Mouse (Mus musculus): ENCODE measurements at regions not wholly inside any gene's neighbourhood (a gene's known extent, or its start where the extent isn't known, plus 50 kb on each side); places are given as distances from the start of the nearest gene placed in this dataset.

DNA sequence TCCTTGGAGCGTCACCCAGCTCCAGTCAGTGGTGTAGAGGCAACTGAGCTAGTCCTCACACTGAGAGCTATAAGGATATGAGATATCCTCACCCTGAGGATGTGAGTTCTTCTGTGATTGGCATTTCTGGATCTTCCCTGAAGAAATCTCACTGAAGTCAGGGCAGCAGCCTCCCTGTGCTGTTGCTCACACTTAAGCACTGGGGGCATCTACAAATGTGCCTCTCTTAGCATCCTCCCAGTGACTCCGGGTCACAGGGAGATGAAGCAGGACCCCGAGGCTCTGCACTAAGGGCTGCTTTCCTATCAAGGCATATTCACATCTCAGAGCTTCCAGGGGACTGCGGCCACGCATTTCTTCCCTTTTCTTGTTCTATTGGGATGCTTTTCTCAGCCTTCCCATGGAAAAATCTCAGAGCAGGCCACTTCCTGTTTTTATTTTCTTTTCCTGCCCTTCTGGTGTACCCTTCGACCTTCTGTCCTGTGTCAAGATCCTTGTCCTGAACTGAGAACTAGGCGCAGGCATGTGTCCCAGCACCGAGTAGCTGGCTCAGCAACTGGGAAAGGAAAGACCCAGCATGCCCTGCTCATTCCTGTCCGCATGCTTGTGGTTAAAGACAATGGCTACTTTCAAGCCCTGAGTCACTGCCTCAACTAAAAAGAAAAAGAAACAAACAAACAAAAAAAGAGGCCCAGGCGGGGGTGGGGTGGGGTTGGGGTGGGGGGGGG, 92.8 kb downstream of the Tomm20 start:
- H3K27me3 ChIP-seq (ENCODE audit: control insufficient read depth, insufficient read depth, insufficient read length) = no peaks in the 10 kb centered on the region
- H3K79me2 ChIP-seq (ENCODE audit: control insufficient read depth, insufficient read depth) = no peaks in the 10 kb centered on the region
- H3ac ChIP-seq (ENCODE audit: control insufficient read depth, insufficient read length, low read depth) = peak overlapping the region; percentile 79
- TF ChIP-seq CTCF (IDR thresholded peaks at IDR 0.05; ENCODE audit: control insufficient read depth, insufficient read depth, insufficient read length) = no peak
- TF ChIP-seq MAX (IDR thresholded peaks at IDR 0.05) = peak; percentile 91
- TF ChIP-seq FOSL1 (IDR thresholded peaks at IDR 0.05; ENCODE audit: insufficient read depth, low read length, poor library complexity, severe bottlenecking) = peak; percentile 12
- no peaks in the 10 kb centered on the region for H3K79me3 ChIP-seq (ENCODE audit: low read depth)
- H3K36me3 ChIP-seq (ENCODE audit: control insufficient read depth, insufficient read depth) = no peaks in the 10 kb centered on the region
- no peak overlapping the region for H3K4me3 ChIP-seq (ENCODE audit: insufficient read depth, poor library complexity, severe bottlenecking)

DNA sequence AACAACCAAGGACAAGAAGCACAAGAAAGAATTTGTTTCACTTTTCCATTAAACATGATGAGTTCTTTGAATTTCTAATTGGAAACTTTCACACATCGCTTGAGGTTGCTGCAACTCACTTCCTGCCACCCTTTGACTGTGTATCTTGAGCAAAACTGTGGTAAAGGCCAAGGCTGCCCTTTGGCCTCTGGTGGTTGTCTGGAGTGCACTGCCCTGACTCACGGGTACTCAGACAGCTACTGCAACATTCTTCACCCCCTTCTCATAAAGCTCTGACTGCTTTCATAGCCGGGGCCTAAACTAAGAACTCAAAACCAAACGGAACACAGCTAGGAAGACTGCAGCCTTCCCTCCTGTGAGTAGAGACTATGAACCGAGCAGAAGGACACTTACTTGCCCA, 93.5 kb downstream of the Tomm20 start:
- Histone ChIP-seq H3K27me3 (ENCODE audit: control insufficient read depth, insufficient read depth, insufficient read length) (no peaks in the 10 kb centered on the region), H3K36me3 (ENCODE audit: control insufficient read depth, insufficient read depth) (no peaks in the 10 kb centered on the region), H3ac (ENCODE audit: control insufficient read depth, insufficient read length, low read depth) (peak overlapping the region; percentile 79), H3K4me3 (ENCODE audit: insufficient read depth, poor library complexity, severe bottlenecking) (no peak overlapping the region), H3K79me3 (ENCODE audit: low read depth) (no peaks in the 10 kb centered on the region), H3K79me2 (ENCODE audit: control insufficient read depth, insufficient read depth) (no peaks in the 10 kb centered on the region)
- peak; percentile 42 for TF ChIP-seq MYOD1 (IDR thresholded peaks at IDR 0.05; ENCODE audit: control insufficient read depth, insufficient read length, low read depth)
- peak; percentile 85 for TF ChIP-seq FOSL1 (IDR thresholded peaks at IDR 0.05; ENCODE audit: insufficient read depth, low read length, poor library complexity, severe bottlenecking)
- TF ChIP-seq USF1 (IDR thresholded peaks at IDR 0.05; ENCODE audit: low read depth) = no peak
- TF ChIP-seq CEBPB (IDR thresholded peaks at IDR 0.05; ENCODE audit: low read depth) = peak; percentile 91
- TF ChIP-seq MYOG (IDR thresholded peaks at IDR 0.05; ENCODE audit: control insufficient read depth, extremely low read depth, insufficient read length) = no peak
- no peak for TF ChIP-seq CTCF (IDR thresholded peaks at IDR 0.05; ENCODE audit: control insufficient read depth, insufficient read depth, insufficient read length)
- TF ChIP-seq MAX (IDR thresholded peaks at IDR 0.05) = no peak

DNA sequence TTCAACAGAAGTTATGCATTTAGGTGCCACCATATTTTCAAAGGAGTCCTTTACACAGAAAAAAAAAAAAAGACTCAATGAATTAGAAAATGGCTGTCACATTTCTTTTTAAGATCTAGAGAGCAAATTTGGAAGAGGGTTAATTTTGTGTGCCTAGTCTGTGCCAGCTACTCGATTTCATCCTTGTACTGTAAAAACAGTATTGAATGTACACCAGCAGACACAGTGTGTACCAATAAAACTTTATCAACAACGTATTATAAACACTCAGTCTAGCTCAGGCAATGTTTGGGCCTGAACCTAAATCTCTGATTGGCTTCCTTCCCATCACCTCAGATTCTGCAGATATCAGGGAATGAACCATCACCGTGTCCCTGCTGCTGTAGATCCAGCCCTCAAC, 93.9 kb downstream of the Tomm20 start:
- Histone ChIP-seq H3K4me3 (ENCODE audit: insufficient read depth, poor library complexity, severe bottlenecking) (no peak overlapping the region), H3K79me3 (ENCODE audit: low read depth) (no peaks in the 10 kb centered on the region), H3K27me3 (ENCODE audit: control insufficient read depth, insufficient read depth, insufficient read length) (no peaks in the 10 kb centered on the region), H3K36me3 (ENCODE audit: control insufficient read depth, insufficient read depth) (no peaks in the 10 kb centered on the region), H3K79me2 (ENCODE audit: control insufficient read depth, insufficient read depth) (no peaks in the 10 kb centered on the region), H3ac (ENCODE audit: control insufficient read depth, insufficient read length, low read depth) (no peak overlapping the region)
- no peak for TF ChIP-seq FOSL1 (IDR thresholded peaks at IDR 0.05; ENCODE audit: insufficient read depth, low read length, poor library complexity, severe bottlenecking)
- TF ChIP-seq MYOG (IDR thresholded peaks at IDR 0.05; ENCODE audit: control insufficient read depth, extremely low read depth, insufficient read length) = no peak
- no peak for TF ChIP-seq CTCF (IDR thresholded peaks at IDR 0.05; ENCODE audit: control insufficient read depth, insufficient read depth, insufficient read length)
- no peak for TF ChIP-seq USF1 (IDR thresholded peaks at IDR 0.05; ENCODE audit: low read depth)

DNA sequence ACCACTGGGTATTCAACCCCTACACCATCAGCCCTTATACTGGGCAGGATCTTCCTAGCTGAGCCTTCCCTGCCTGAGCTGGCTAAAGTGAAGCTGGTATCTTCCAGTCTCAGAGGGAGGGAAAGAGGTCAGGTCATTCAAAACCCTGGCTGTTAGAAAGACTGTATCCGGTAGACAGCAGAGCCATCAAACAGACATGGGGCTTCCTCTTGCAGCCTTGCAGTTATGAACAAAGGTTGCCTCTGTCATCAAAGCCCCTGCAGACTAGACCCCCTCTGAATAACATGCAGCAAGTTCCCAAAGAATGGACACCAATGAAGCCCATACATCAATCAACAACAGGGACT, 95.5 kb downstream of the Tomm20 start:
- TF ChIP-seq MAX (IDR thresholded peaks at IDR 0.05) = no peak
- TF ChIP-seq MYOG (IDR thresholded peaks at IDR 0.05; ENCODE audit: control insufficient read depth, extremely low read depth, insufficient read length) = no peak
- no peak for TF ChIP-seq CTCF (IDR thresholded peaks at IDR 0.05; ENCODE audit: control insufficient read depth, insufficient read depth, insufficient read length)
- no peak for TF ChIP-seq USF1 (IDR thresholded peaks at IDR 0.05; ENCODE audit: low read depth)
- TF ChIP-seq FOSL1 (IDR thresholded peaks at IDR 0.05; ENCODE audit: insufficient read depth, low read length, poor library complexity, severe bottlenecking) = no peak
- no peak for TF ChIP-seq MYOD1 (IDR thresholded peaks at IDR 0.05; ENCODE audit: control insufficient read depth, insufficient read length, low read depth)
- no peak for TF ChIP-seq CEBPB (IDR thresholded peaks at IDR 0.05; ENCODE audit: low read depth)
- H3K36me3 ChIP-seq (ENCODE audit: control insufficient read depth, insufficient read depth) = no peaks in the 10 kb centered on the region
- peak overlapping the region; percentile 46 for H3ac ChIP-seq (ENCODE audit: control insufficient read depth, insufficient read length, low read depth)
- no peaks in the 10 kb centered on the region for H3K79me2 ChIP-seq (ENCODE audit: control insufficient read depth, insufficient read depth)
- H3K4me3 ChIP-seq (ENCODE audit: insufficient read depth, poor library complexity, severe bottlenecking) = no peak overlapping the region
- no peaks in the 10 kb centered on the region for H3K27me3 ChIP-seq (ENCODE audit: control insufficient read depth, insufficient read depth, insufficient read length)
- no peaks in the 10 kb centered on the region for H3K79me3 ChIP-seq (ENCODE audit: low read depth)

DNA sequence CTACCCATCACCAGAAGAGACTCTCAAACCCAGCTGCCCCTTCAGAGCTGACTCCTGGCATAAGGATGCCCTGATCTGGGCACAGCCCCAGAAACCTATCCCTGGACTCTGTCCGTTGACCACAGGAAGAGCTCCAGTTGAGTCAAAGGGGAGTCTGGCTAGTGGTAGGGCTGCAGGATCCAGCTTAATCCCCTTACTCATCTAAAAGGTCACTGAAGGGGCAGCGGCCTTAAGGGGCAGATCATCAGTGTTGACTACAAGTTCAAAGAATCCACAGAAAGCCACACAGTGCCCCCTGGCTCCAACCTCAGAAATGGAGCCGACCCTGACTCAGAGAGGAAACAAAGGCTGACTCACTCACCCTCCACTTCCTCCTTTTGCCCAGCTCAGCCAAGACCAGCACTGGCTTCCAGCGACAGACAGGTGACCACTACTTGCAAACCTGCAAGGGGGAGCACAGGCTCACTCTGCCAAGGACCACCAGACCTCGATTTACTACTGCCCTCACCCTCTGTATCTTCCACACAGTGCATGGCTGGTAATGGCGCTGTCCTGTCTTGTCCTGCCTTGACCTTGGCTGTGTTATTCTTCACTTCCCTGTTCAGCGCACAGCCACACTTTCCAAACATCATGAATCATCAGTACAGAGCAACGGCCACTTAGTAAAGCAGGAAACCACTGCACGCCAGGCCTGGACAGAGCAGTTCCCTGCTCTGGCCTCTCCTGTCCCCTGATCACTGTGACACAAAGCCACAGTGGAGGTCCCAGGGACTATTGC, 96.0 kb downstream of the Tomm20 start:
- no peak overlapping the region for H3K4me3 ChIP-seq (ENCODE audit: insufficient read depth, poor library complexity, severe bottlenecking)
- H3ac ChIP-seq (ENCODE audit: control insufficient read depth, insufficient read length, low read depth) = peak overlapping the region; percentile 46
- H3K79me3 ChIP-seq (ENCODE audit: low read depth) = no peaks in the 10 kb centered on the region
- TF ChIP-seq MAX (IDR thresholded peaks at IDR 0.05) (peak; percentile 28), MYOD1 (IDR thresholded peaks at IDR 0.05; ENCODE audit: control insufficient read depth, insufficient read length, low read depth) (peak; percentile 67), FOSL1 (IDR thresholded peaks at IDR 0.05; ENCODE audit: insufficient read depth, low read length, poor library complexity, severe bottlenecking) (peak; percentile 89), CTCF (IDR thresholded peaks at IDR 0.05; ENCODE audit: control insufficient read depth, insufficient read depth, insufficient read length) (no peak), USF1 (IDR thresholded peaks at IDR 0.05; ENCODE audit: low read depth) (peak; percentile 5), CEBPB (IDR thresholded peaks at IDR 0.05; ENCODE audit: low read depth) (peak; percentile 38), MYOG (IDR thresholded peaks at IDR 0.05; ENCODE audit: control insufficient read depth, extremely low read depth, insufficient read length) (no peak)
- H3K79me2 ChIP-seq (ENCODE audit: control insufficient read depth, insufficient read depth) = no peaks in the 10 kb centered on the region
- H3K36me3 ChIP-seq (ENCODE audit: control insufficient read depth, insufficient read depth) = no peaks in the 10 kb centered on the region
- H3K27me3 ChIP-seq (ENCODE audit: control insufficient read depth, insufficient read depth, insufficient read length) = no peaks in the 10 kb centered on the region
